8 mouse cellular contexts compared by ENCODE assay signal in genomic region chr3:98427600-98428448, GRCm38 (mm10). TPM values are rescaled to one million over a fixed set of nuclear protein-coding genes. Genes with fewer than 3 reads are reported as not detected.
A peak's percentile ranks its signal among the peaks of the same experiment; 100 is the strongest.
DNase-seq lines count a peak whose midpoint lies in the region; ATAC-seq lines count a peak whose summit lies in the region.

No protein-coding gene starts in this region.

- no peak overlapping the region for H3K27ac ChIP-seq in hindbrain, embryonic 12.5 days

- peaks cover 24% of the 10 kb centered on the region for H3K4me1 ChIP-seq in hindbrain, embryonic 12.5 days

- H3K27me3 ChIP-seq in hindbrain, embryonic 12.5 days, result peaks cover 45% of the 10 kb centered on the region

- H3K9me3 ChIP-seq in hindbrain, embryonic 12.5 days (replicated peaks), result no peaks in the 10 kb centered on the region

- H3K4me3 ChIP-seq in hindbrain, embryonic 12.5 days, result peak overlapping the region; percentile 53

- peak; percentile 21 for DNase-seq in NIH3T3 (ENCODE audit: low read depth)
- peak; percentile 92 for DNase-seq in cerebellum, adult 9-10 months
- peak; percentile 66 to 78 for DNase-seq in frontal cortex, adult 2 months (ENCODE audit: extremely low spot score in 1 of 2, low spot score in 1 of 2)
- DNase-seq in layer of hippocampus, postnatal 36 days, result peak; percentile 86 to 87
- peak; percentile 67 for DNase-seq in lung, postnatal 25 days (ENCODE audit: low spot score)
- peak; percentile 88 for DNase-seq in right cerebral cortex, adult 18-20 months
- peak; percentile 14 for DNase-seq in urinary bladder, postnatal 10 days (ENCODE audit: low spot score)

- H3K9ac ChIP-seq in hindbrain, embryonic 12.5 days, result peak overlapping the region; percentile 55

- under 1% methylated on average over 110 of the region's 110 CpGs for WGBS in hindbrain, embryonic 12.5 days

- peak overlapping the region; percentile 85 for H3K4me2 ChIP-seq in hindbrain, embryonic 12.5 days (replicated peaks)

- H3K36me3 ChIP-seq in hindbrain, embryonic 12.5 days, result 0 out of 2 replicates have a peak, but pooled peaks cover 3% of the 10 kb centered on the region

- ATAC-seq in hindbrain, embryonic 12.5 days (ENCODE audit: low FRiP score), result peak; percentile 91

RNA-seq across cellular contexts. Expression of gene Gm4450, which starts 29.1 kb away (rescaled TPM):
- polyA plus RNA-seq in frontal cortex, adult 2 months (2012; rRNA removed), result not detected in 2 replicates
- polyA plus RNA-seq in hindbrain, embryonic 12.5 days (2016; fragmentation: Nextera tagmentation; extraction: Ambion mirVana), result 0.13 TPM in 1 of 2 replicates, not detected in the other
- not detected for total RNA-seq in layer of hippocampus, postnatal 36 days (2021)

RNA-seq across cellular contexts. Expression of gene Zfp697, which starts 45.6 kb away (rescaled TPM):
- polyA plus RNA-seq in frontal cortex, adult 2 months (2012; rRNA removed), result 17.0 TPM in 2 replicates
- 9.7 and 12.0 TPM in 2 replicates for polyA plus RNA-seq in hindbrain, embryonic 12.5 days (2016; fragmentation: Nextera tagmentation; extraction: Ambion mirVana)
- total RNA-seq in layer of hippocampus, postnatal 36 days (2021), result 10 to 100 TPM; 27.8 to 28.2 TPM

Comparison
In these comparisons a context has a peak if more than half of its experiments do, and no peak if none do; other contexts are left out.
1. DNase-seq: peak in every context shown above with its lines; median percentile 92 in cerebellum, adult 9-10 months; 88 in right cerebral cortex, adult 18-20 months; 86 in layer of hippocampus, postnatal 36 days; 72 in frontal cortex, adult 2 months; 67 in lung, postnatal 25 days; 21 in NIH3T3; 14 in urinary bladder, postnatal 10 days.